Mouse (Mus musculus) thymus, adult 2 months (tissue): Measurements from ENCODE around the gene Bid. TPM values are rescaled to one million over a fixed set of nuclear protein-coding genes. Genes with fewer than 3 reads are reported as not detected.
A peak's percentile ranks its signal among the peaks of the same experiment; 100 is the strongest.

Experiments used
- DNase-seq: peaks from one replicate; pipeline ENCODE4 v3.0.0; 2021
- H3K27ac ChIP-seq: fragments of 200-500 bp; 2 replicates; pipeline ENCODE4 v1.5.1; 2012; ENCODE audit warnings: low read length, control low read depth; ENCODE audit not compliant: control insufficient read depth, insufficient read depth
- H3K27me3 ChIP-seq: fragments of 200-500 bp; 2 replicates; pipeline ENCODE4 v1.6.1; 2012; ENCODE audit warnings: mild to moderate bottlenecking, low read length, moderate library complexity, mixed read lengths; ENCODE audit not compliant: control insufficient read depth, insufficient read depth
- H3K36me3 ChIP-seq: fragments of 200-500 bp; 2 replicates; pipeline ENCODE4 v1.6.1; 2012; ENCODE audit warnings: mild to moderate bottlenecking, low read length, moderate library complexity; ENCODE audit not compliant: control insufficient read depth, insufficient read depth
- H3K4me1 ChIP-seq: fragments of 200-500 bp; replicated peaks from 2 replicates; pipeline ENCODE4 v1.6.1; 2012; ENCODE audit warnings: low read length; ENCODE audit not compliant: control insufficient read depth, insufficient read depth
- H3K4me3 ChIP-seq: fragments of 200-500 bp; 2 replicates; pipeline ENCODE4 v1.5.1; 2012; ENCODE audit warnings: mild to moderate bottlenecking, low read length, control low read depth, moderate library complexity; ENCODE audit not compliant: control insufficient read depth, insufficient read depth
- CTCF ChIP-seq: fragments of 200-500 bp; IDR thresholded peaks from 2 replicates; pipeline ENCODE4 v1.5.1; 2012; ENCODE audit warnings: mild to moderate bottlenecking, control low read depth, low read length, moderate library complexity, borderline replicate concordance; ENCODE audit not compliant: control insufficient read depth, poor library complexity, insufficient read depth; ENCODE audit errors: extremely low read depth
- POLR2A ChIP-seq: fragments of 200-500 bp; IDR thresholded peaks from 2 replicates; pipeline ENCODE4 v1.6.1; 2012; ENCODE audit warnings: mild to moderate bottlenecking, low read length, control low read depth, moderate library complexity; ENCODE audit not compliant: control insufficient read depth, poor library complexity, insufficient read depth; ENCODE audit errors: extremely low read depth
- WGBS: fragments of 180-500 bp; shearing (Covaris S2); methylation state at CpG from one replicate; pipeline ENCODE4 v1.1.7; 2018; 5-methylcytosine and 5-hydroxymethylcytosine counted together
- polyA plus RNA-seq: library from polyadenylated mRNA; depleted of rRNA; stranded (reverse); fragments of >200 nt; gene quantifications from 2 replicates; pipeline ENCODE4 v1.2.3, GENCODE M21; 2012

Gene Bid
- polyA plus RNA-seq, 1 experiment, result 36.5 TPM

GRCm38 (mm10) chr6:120955215-120955614, 38.6 kb upstream of the Bid start:
- no peaks in the 10 kb centered on the region for H3K36me3 ChIP-seq
- WGBS, result 4% methylated on average over 3 of the region's 3 CpGs
- DNase-seq, result peak; percentile 53
- peaks cover 65% of the 10 kb centered on the region for H3K4me1 ChIP-seq
- H3K27ac ChIP-seq, result no peak overlapping the region
- H3K27me3 ChIP-seq, result no peaks in the 10 kb centered on the region
- H3K4me3 ChIP-seq, result no peak overlapping the region
- TF ChIP-seq CTCF, result no peak
- TF ChIP-seq POLR2A, result no peak

- H3K4me3 ChIP-seq, result no peak overlapping the region
- no peaks in the 10 kb centered on the region for H3K27me3 ChIP-seq
- TF ChIP-seq POLR2A, result no peak
- no peak for TF ChIP-seq CTCF
- no peak overlapping the region for H3K27ac ChIP-seq
- no peak for DNase-seq
- 57% methylated on average over 8 of the region's 8 CpGs for WGBS
- H3K4me1 ChIP-seq, result peaks cover 61% of the 10 kb centered on the region
- H3K36me3 ChIP-seq, result no peaks in the 10 kb centered on the region
These were observed 37.6 kb upstream of the Bid start for GRCm38 (mm10) chr6:120954241-120954640.

- Histone ChIP-seq H3K4me1 (peaks cover 45% of the 10 kb centered on the region), H3K27me3 (no peaks in the 10 kb centered on the region), H3K4me3 (no peak overlapping the region), H3K36me3 (no peaks in the 10 kb centered on the region), H3K27ac (no peak overlapping the region)
- TF ChIP-seq POLR2A, result no peak
- no peak for TF ChIP-seq CTCF
- DNase-seq, result no peak
- 96% methylated on average over 6 of the region's 6 CpGs for WGBS
These were observed 35.8 kb upstream of the Bid start for GRCm38 (mm10) chr6:120952475-120952874.

- no peaks in the 10 kb centered on the region for H3K27me3 ChIP-seq
- H3K36me3 ChIP-seq, result no peaks in the 10 kb centered on the region
- DNase-seq, result no peak
- peaks cover 44% of the 10 kb centered on the region for H3K4me1 ChIP-seq
- TF ChIP-seq POLR2A, result no peak
- no peak for TF ChIP-seq CTCF
- H3K4me3 ChIP-seq, result no peak overlapping the region
- 88% methylated on average over 6 of the region's 6 CpGs for WGBS
- no peak overlapping the region for H3K27ac ChIP-seq
These were observed 34.7 kb upstream of the Bid start for GRCm38 (mm10) chr6:120951311-120951710.

GRCm38 (mm10) chr6:120945510-120945909, 28.9 kb upstream of the Bid start:
- TF ChIP-seq CTCF (no peak), POLR2A (no peak)
- no peaks in the 10 kb centered on the region for H3K27me3 ChIP-seq
- DNase-seq, result no peak
- no peak overlapping the region for H3K27ac ChIP-seq
- H3K4me1 ChIP-seq, result peaks cover 17% of the 10 kb centered on the region
- 96% methylated on average over 9 of the region's 9 CpGs for WGBS
- no peak overlapping the region for H3K4me3 ChIP-seq
- H3K36me3 ChIP-seq, result no peaks in the 10 kb centered on the region

GRCm38 (mm10) chr6:120943964-120944363, 27.3 kb upstream of the Bid start:
- H3K27me3 ChIP-seq, result no peaks in the 10 kb centered on the region
- peaks cover 25% of the 10 kb centered on the region for H3K4me1 ChIP-seq
- H3K36me3 ChIP-seq, result no peaks in the 10 kb centered on the region
- WGBS, result 92% methylated on average over 5 of the region's 5 CpGs
- TF ChIP-seq POLR2A (no peak), CTCF (no peak)
- no peak for DNase-seq
- H3K27ac ChIP-seq, result no peak overlapping the region
- no peak overlapping the region for H3K4me3 ChIP-seq

GRCm38 (mm10) chr6:120943551-120943950, 26.9 kb upstream of the Bid start:
- DNase-seq, result no peak
- H3K4me3 ChIP-seq, result no peak overlapping the region
- 95% methylated on average over 10 of the region's 10 CpGs for WGBS

More at GRCm38 (mm10) chr6:120943551-120943950, 26.9 kb upstream of the Bid start:
- peaks cover 26% of the 10 kb centered on the region for H3K4me1 ChIP-seq
- no peak overlapping the region for H3K27ac ChIP-seq
- H3K36me3 ChIP-seq, result no peaks in the 10 kb centered on the region
- H3K27me3 ChIP-seq, result no peaks in the 10 kb centered on the region
- no peak for TF ChIP-seq CTCF
- no peak for TF ChIP-seq POLR2A
